Mouse (Mus musculus) spleen, adult 2 months (tissue): ENCODE measurements around the gene Klf6.

Experiments
- CTCF ChIP-seq: fragments of 200-500 bp; IDR thresholded peaks from 2 replicates; pipeline ENCODE4 v1.5.1; 2011; ENCODE audit warnings: mild to moderate bottlenecking, inconsistent platforms; ENCODE audit not compliant: insufficient read depth, insufficient read length, insufficient replicate concordance; ENCODE audit errors: extremely low read depth
- POLR2A ChIP-seq: fragments of 200-500 bp; IDR thresholded peaks from 2 replicates; pipeline ENCODE4 v1.6.1; 2011; ENCODE audit warnings: low read depth, low read length, inconsistent platforms

DNA sequence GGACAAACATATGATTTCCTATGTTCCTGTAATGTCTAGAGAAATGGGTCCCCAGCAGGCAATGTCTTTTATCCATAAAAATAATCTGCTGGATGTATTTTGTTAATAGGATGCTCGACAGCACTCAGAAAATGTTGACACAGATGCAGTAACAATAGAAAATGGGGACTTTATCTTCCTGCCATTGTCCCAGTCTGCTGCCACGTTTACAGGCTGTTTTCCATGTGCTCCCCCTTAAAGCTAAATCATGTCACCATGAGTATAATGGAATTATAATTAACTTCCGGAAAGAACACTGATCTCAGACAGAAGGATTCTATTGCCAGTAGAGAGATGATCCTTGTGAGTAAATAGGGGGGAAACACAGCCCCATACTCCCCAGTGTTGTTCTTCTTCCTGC, 42.1 kb upstream of the Klf6 start:
- no peak for TF ChIP-seq POLR2A
- no peak for TF ChIP-seq CTCF
